Mouse (Mus musculus) cortical plate, adult 2 months (tissue): ENCODE results near the gene Zfp174.

ENCODE experiments used
- CTCF ChIP-seq: fragments of 200-500 bp; IDR thresholded peaks from 2 replicates; pipeline ENCODE4 v1.5.1; 2011; ENCODE audit warnings: mild to moderate bottlenecking, control low read depth, low read length; ENCODE audit not compliant: insufficient read depth; ENCODE audit errors: extremely low read depth
- POLR2A ChIP-seq: fragments of 200-500 bp; IDR thresholded peaks from 2 replicates; pipeline ENCODE4 v1.6.1; 2011; ENCODE audit warnings: mild to moderate bottlenecking, low read length, control low read depth; ENCODE audit not compliant: insufficient read depth; ENCODE audit errors: extremely low read depth

DNA sequence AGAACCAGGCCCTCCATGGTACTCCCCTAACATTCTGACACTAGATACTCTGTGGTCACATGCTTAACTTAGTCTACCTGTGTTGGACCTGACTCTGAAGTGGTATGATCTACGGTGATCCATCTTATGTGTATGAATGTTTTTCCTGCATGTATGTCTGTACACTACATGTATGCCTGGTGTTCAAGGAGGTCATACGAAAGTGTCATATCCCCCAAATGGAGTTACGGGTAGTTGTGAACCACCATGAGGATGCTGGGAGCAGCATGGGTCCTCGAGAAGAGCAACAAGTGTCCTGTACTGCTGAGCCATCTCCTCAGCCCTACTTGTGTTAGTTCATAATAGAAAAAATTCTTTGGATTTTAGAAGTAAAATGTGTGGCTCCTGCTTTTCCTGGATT lies 29.3 kb downstream of the Zfp174 start:
- TF ChIP-seq CTCF, result no peak
- no peak for TF ChIP-seq POLR2A
